Mouse (Mus musculus) left cerebral cortex, adult 11 months (tissue): ENCODE data around the gene Aire.
A peak's percentile ranks its signal among the peaks of the same experiment; 100 is the strongest.
"Not testable (repeated sequence)": the region's sequence is repeated elsewhere in the genome, so short reads cannot be mapped to it uniquely, and the experiment has no call there.

Source experiments
- DNase-seq: peaks from one replicate; pipeline ENCODE4 v3.0.0; 2022; ENCODE audit warnings: low spot score

Aire gene

DNA sequence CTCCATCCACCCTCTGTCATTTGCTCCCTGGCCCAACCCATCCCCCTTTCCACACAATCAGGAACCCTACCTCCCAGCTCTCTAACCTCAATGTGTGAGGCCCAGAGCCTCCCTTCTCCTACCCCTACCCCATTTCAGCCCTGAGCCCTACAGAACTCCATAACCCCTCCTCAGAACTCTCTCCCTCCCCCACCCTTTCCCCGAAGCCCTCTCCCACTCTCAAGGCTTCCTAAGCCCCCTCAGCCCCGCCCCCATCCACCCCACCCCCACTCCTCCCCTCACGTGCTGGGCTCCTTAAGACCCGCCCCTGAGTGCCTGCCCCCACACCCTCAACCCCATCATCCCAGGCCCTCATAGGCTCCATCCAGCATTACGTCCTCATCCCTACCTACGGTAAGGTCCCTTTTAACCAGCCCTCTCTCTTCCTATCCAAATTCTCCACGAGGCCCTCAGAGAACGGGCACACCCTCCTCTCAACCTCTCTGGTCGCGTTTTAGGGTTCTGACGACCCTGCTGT, 6.2 kb upstream of the Aire start:
- DNase-seq: no peak

DNA sequence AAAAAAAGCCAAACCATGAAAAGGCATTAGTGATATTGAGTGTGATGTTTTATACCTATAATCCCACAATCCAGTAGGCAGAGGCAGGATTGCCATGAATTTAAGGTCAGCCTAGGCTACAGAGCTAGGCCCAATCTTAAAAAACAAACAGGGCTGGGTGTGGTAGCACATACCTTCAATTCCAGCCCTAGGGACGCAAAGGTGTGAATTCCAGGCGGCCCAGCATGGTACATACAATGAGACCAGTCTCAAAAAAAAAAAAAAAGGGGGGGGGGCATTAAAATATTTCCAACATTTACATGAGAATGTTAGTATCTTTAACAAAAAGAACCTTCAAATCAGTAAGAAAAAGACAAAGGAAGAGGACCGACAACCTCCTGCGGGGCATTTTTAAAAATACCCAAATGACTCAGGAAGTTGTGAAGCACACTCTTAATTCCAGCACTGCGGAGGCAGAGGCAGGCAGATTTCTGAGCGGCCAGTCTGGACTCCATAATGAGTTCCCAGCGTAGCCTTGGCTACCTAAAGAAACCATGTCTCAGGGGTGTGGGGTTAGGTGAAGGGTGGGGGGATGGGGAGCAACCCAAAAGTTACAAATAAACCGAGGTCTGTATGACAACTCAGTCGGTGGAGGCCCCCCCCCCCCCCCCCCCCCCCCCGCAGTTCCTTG, 4.8 kb upstream of the Aire start:
- no peak for DNase-seq

DNA sequence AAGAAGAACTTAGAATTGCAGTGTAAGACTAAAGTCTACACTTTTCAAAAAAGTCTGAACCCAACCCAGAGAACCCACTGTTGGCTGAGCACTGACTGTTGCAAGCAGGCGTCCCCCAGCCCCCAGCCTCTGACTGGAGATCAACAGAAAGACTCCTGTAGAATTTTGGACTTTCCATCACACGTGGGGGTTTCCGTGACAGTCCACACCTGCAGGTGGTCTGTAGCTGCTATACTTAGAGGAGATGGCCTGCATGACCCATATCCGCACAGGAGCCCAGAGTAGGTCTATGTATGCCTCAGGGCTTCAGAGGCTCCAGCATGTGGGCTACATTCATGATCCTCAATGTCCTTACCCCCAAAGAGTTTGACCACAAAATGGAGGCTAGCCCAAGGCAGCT, 3.0 kb upstream of the Aire start:
- DNase-seq: no peak

DNA sequence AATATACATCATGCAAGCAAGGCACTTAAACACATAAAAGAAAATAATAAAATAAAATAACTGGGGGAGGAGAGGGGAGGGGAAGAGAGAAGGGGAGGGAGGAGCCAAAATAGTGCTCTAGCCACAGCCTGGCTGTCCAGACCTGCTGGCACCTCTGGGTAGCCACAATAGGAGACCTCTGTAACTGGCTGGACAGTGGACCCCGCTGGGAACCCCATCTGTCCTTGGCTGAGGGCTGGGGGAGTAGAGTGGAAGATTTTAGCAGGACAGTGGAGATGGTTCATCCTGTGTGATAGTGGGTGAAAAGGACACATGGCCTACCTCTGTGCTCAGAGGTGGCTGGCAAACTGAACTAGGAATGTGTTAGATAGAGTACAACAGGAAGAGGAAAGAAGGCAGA, 1.1 kb upstream of the Aire start:
- DNase-seq: no peak

DNA sequence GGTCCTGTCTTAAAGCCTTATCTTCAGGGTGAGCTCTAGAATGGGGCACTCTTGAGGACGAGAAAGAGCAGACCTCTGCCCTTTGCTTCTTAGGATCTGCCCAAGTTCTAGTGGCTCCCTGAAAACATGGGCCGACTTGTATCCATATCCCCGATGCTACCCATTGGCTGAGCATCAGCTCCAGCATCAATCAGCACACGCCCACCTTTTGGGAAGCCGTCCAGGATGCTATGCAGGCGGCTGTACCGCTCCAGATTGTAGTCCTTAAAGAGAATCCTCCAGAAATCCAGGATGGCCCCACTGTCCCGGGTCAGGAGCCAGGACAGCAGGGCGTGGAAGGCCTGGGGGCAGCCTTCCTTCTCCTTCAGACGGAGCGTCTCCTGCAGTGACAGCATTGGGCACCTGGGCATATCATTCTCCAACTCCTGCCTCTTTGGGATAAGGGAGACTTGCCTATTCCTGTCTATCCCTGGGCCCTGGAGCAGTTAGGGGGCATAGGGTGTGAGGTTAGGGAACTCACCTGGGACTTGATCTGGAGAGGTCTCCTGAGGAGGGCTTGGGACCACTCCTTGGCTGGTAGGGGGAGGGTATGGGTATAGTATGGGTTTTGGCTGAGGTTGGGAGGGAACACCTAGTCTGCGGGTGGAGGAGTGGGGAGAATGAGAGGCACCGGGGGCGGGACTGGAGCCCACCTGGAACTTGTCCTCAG, 559 bp downstream of the Aire start:
- no peak for DNase-seq

DNA sequence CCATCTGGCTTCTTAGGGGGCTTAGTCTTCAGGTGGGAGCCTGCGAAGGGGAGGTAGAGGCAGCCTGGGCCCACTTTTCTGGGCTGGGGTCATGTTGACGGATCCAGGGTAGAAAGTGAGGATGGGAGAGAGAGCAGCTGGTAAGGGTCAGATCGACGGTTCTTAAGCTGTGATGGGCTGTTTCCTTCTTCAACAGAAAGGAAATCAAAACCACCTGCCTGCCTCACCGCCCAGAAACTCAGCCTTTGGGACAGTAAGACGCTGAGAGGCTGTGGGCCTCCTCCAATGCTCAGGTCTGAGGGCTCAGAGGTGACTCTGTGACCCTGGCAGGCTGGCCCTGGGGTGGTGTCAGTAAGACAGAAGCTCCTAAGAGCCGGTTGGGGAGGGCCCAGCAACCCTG, 1.3 kb downstream of the Aire start:
- DNase-seq: no peak

DNA sequence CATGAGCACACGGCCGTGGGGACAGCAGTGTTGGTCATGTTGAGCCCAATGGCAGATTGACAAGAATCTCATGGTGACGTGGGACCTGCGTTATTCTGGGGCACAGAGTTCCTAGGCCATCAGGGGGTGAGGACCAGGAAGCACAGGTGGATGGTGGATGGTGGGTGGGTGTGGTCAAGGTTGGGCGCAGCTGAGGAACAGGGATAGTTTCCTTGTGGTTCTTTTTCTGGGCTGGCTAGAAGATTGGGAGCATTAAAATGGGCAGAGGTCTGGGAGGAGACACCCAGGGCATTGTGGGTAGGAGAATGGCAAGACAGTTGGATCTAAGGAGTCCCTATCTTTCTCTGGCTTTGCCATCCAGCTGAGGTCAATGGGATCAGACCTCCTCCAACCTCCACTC, 1.8 kb downstream of the Aire start, which contains the start of gene Dnmt3l:
Gene Dnmt3l (plus strand): TSS at position 301 of the 400 bp plus-strand sequence.
- DNase-seq: no peak

DNA sequence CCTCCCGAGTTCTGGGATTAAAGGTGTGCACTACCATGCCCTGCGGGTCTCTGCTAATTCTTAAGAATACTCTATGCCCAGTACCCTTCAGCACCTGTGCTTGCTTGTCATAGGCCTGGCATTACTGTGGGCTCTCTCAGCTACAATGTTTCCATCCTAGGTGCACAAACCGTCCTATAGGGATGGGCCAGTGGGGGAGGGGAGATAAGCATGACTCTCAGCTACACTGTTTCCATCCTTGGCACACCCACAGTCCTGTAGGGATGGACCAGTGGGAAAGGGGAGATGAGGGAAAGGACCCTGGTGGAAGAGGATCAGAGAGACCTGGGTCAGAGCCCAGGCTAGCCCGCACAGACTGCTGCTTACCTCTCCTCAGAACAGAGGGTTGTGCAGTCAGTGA, 6.3 kb downstream of the Aire start:
- DNase-seq: no peak

DNA sequence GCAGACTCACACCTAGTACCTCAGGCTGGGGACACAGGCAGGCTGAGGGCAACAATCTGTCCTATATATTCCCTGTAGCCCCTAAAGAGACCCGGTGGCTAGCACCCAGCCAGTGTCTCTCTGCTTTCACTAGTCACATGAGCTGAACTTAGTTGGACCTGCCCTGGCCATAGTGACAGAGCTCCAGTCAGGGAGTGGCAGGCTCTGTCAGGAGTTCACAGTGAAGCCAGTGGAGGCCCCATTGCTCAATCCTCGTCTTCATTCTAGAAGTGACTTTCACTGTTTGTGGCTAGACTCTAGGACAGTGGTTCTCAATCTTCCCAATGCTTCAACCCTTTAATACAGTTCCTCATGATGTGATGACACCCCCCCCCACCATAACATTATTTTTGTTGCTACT, 11.4 kb downstream of the Aire start:
- no peak for DNase-seq

DNA sequence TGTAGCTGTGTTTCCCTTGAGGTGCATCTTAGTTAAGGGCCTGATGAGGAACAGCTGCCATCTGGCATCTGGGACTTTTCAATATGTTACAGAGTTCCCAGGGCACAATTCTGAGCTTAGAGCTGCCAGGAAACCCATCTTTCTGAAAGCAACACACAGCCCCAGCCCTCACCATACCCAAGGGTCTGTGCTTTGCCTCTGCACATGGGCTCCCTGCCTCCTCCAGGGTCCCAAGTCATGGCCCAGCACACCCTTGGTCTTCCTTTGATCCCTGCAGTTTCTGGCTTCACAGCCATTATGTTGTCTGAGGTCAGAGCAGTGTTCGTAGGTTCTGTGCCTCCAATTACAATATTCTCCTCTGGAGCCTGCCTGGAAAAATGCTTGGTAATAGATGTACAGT, 14.3 kb downstream of the Aire start:
- DNase-seq: no peak

DNA sequence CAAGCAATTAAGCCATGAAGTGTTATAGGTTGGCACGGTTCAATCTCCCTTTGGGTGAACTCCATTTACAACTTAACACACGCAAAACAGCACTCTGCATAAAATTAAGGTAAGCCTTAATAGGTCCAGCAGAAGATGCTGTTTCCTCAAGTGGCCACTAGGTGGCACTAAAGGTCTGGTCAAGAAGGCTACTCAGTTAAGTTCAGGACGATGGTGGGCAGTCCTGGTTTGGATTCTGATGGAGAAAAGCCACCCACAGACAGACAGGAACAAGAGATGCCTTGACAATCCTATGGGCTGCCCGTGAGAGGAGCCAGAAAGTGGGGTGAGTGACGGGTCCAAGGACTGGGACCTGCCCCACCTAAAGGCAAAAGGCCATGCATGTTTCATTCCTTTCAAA, 15.3 kb downstream of the Aire start:
- peak; percentile 43 for DNase-seq

DNA sequence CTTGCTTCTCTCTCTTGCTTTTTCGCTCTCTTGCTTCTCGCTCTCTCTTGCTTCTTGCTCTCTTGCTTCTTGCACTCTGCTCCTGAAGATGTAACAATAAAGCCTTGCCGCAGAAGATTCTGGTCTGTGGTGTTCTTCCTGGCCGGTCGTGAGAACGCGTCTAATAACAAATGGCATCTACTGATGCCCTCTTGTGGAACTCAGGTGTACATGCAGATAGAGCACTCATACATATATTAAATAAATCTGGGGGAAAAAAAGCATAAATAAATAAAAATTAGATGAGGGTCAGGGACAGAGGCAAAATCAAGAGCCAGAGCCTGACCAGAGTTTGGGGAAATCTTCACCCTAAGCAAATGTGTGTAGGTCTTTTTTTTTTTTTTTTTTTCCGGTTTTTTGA, 18.0 kb downstream of the Aire start:
- not testable (repeated sequence) for DNase-seq

DNA sequence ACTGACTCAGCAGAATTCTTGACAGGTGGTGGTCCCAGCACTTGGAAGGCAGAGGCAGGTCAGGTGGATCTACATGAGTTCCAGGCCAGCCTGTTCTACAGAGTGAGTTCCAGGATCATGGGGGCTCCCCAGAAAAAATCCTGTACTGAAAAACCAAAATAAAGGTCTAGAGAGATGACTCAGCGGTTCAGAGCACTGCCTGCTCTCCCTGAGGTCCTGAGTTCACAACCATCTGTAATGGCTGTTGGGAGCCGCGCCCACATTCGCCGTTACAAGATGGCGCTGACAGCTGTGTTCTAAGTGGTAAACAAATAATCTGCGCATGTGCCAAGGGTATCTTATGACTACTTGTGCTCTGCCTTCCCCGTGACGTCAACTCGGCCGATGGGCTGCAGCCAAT, 23.4 kb downstream of the Aire start:
- DNase-seq: not testable (repeated sequence)

DNA sequence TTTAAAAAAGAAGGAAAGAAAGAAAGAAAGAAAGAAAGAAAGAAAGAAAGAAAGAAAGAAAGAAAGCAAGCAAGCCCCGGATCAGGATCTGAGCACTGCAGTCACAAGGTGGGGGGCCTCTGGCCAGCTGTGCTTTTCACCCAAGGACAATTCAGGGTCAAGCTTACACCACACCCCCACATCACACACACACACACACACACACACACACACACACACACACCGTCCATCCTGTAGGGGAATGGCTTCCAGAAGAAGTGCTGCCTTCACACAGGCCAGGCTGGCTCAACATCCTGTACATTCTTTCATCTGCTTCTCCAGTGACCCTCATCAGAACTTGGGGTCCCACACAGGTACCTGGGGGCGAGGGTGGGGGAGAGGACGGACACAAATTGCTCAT, 24.1 kb downstream of the Aire start:
- no peak for DNase-seq

DNA sequence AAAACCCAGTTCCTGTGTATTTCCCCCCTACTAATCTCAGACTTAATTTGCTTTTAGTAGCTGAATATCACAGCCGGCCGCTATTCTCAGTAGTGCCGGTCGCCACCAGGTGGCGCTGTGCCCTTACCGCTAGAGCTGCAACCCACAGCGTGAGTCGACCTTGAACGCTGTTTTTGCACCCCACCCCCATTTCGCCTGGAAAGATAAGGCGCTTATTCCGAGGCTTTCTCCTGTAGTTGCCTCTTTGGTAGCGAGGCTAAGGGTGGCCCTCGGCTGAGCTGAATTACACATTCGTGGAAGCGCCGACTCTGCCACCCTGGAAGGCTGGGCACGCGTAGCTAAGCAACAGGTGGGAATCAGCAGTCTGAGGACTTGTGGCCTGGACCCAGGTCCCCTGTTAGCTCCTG, 24.6 kb downstream of the Aire start:
- no peak for DNase-seq

DNA sequence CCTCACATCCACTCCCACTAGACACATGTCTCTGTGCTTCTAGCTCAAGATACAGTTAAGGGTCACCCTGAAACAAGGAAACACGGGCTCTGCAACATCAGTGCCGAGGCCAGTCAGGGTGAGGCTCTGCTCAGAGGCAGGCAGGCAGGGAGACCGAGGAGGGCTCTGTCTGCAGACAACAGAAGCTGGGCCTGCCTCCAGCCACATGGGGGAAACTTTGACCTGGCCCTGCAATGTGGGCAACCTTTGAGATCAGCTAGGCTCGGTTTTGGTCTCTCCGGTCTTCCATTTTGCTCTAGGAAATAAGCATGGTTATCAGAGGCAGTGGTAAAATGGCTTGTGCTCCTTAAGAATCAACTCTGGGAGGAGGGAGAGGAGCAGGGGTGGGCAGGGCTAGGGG, 27.0 kb downstream of the Aire start:
- no peak for DNase-seq

DNA sequence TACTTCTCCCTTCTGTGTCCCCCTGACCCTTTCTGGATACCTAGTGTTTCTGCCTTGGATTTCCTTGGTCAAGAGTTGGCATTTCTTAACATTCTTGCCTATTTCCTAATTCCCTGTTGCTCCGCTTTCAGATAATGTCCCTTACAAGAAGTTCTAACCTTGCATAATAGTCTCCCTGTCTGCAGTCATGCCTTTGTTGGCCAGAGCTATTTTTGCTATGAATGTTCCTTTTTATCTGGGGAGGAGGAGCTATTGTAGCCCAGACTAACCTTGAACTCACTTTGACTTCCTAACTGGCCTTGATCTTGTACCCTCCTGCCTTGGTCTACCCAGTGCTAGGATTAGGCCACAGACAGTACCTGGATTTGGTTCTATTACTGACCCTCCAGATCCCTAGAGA, 27.9 kb downstream of the Aire start:
- no peak for DNase-seq

DNA sequence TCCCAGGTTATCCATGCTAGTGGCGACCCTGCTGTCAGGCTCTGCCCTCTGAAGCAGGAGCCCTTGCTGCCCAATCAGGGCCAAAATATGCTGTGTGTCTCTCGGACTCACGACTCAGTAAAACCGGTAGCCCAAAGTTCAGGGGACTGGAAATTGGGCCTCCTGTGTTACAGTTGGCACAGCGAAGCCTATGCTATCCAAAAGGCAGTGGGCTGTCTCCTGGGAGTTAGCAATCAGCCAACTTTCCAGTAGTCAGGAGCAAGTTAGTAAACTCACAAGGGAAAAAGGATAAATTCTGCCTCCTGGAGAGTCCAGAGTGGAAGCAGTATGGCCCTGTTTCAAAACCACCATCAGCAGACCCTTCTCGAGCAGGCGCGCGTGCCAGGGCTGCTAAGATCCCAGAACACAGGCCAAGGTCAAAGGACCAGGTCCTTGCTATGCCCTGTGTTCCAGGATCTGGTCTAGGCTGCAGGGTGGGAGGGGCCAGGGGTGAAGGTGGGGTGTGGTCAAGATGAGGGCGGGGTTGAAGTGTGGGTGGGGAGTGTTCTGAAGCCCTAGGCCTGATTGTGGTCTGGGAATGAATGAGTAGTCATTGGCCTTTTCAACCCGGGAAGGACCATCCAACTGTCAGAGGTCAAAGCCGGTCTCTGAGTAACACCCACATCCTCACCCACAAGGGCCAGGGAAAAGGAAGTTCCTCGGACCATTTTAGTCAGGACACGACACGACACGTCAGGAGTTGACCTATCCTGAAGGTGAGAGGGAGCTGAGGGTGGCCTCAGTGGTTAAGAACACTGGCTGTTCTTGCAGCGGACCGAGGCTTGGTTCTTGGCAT, 30.5 kb downstream of the Aire start:
- DNase-seq: no peak

DNA sequence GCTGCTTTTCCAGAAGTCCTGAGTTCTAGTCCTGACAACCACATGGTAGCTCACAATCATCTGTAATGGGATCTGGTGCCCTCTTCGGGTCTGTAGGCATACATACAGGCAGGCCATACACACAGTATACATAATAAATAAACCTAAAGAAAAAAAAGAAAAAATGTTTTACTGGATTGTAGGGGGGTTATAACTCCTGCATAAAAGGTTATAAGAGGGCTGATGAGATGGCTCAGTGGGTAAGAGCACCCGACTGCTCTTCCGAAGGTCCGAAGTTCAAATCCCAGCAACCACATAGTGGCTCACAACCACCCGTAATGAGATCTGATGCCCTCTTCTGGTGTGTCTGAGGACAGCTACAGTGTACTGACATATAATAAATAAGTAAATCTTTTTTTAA, 32.3 kb downstream of the Aire start:
- DNase-seq: not testable (repeated sequence)

DNA sequence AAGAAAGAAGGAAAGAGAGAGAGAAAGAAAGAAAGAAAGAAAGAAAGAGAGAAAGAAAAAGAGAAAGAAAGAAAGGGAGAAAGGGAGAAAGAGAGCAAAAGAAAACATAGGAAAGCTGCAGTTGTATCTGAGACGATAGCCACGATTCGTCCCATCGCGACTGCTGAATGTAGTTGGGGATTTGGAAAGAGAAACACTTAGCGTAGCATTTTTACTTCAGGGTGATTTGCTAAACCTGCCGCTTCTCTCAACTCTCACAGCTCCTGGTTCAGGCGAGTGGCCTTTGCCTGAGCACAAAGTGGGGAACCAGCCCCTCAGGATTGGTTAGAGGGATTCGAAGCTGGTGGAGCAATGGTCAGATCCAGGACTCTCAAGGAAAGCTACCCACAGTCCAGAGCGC, 33.1 kb downstream of the Aire start:
- DNase-seq: no peak

DNA sequence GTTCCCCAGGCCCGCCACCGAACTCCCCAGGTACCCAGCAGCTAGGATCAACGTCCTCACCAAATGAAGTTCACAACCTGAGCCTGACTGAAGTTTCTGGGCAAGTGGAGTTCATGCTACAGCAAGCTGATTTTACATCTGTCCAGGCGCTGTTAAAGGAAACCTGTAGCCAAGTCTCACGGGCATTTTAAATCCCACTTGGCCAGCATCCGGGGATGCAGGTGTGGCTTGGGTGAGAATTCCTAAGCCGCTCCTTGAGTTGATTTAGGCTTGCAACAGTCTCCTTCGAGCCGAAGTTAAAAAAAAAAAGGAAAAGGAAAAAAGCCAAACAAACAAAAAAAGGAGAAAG, 33.5 kb downstream of the Aire start, which contains the start of gene Pfkl:
Gene Pfkl (minus strand): TSS at position 139 of the 349 bp plus-strand sequence.
- DNase-seq: no peak

DNA sequence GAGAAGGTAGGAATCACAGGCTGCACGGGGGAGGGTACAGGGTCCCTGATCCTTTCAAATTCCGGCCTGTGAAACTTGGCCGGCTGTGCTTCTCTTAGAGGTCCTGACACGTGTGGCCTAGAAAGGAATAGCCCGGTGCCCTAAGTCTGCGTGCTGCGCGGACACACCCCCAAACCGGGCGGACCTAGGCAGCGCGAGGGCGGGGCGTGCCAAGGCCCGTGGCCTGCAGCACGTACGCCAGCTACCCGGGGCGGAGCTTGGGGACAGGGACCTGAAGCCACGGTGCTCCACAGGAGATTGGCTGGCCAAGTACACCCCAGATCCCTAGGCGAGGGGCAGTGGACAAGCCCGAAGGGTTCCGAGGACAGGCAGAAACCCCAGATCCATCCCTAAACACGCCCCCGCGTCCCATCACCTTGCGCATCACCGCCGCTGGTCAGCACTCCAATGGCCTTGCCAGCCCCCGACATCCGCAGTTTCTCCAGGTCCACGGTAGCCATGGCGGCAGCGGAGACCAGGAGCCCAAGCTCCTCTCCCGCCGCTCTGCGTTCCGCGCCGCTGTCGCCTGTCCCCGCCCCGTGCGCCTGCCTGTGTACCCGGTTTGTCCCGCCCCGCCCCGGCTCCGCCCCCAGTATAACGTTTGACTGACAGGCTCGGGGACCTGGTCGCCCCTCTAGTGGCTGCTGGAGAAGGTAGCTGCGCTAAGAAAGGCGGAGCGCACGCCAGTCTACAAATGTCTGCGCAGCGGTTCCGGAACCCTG, 34.0 kb downstream of the Aire start:
- peak; percentile 89 for DNase-seq
